Mouse (Mus musculus) adrenal gland, postnatal 0 days (tissue): ENCODE results near the gene Zfp672. TPM values are rescaled to one million over a fixed set of nuclear protein-coding genes. Genes with fewer than 3 reads are reported as not detected.

ENCODE experiments used
- polyA plus RNA-seq: library from polyadenylated mRNA; unstranded; fragments of >200 nt; fragmentation: Nextera tagmentation; extraction: Ambion mirVana; gene quantifications from 2 replicates; pipeline ENCODE4 v1.2.1, GENCODE M21; 2015

The Zfp672 gene
- polyA plus RNA-seq, result 56.5 and 56.9 TPM in 2 replicates

DNA sequence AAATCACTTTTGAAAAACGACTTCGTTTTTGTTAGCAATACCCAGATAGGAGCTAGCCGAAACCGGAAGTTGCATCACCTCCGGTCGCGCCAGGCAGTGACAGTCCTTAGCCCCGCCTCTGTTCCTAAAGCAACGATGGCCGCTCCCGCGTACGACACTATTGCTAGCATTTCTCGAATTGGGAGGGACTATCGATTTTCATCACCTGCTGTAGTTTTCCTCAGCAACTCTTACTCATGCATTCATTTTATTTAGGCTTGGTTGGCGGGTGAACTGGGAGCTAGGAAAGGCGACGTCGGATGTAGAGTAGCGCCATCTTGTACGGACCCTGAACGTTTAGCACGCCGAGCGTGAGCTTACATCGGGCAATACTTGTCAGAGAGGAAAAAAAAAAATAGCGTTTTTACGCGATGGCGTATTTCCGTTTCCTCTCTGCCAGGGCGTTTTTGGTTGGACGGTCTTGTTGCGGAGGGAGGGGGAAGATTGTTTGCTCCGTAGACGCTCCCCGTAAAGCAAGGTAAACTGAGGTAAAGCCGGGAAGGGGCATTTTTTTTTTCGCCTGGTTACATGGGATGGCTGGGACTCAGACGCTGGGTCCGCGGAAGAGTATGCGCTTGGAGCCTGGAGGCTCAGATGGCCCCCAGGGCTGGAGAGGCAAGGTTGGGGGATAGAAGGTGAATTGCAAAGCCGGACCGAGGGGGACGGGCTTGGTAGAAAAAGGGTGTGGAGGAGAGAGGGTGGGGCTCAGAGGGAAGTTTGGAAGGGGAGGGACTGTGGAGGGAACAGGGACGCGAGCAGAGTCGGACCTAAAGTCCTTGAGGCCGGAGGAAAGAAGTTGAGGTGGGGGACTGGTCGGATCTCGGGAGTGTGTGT, at the start of gene Zfp672, which contains the start of gene Sh3bp5l:
Gene Zfp672 (minus strand): TSS at position 64 of the 873 bp plus-strand sequence.
Gene Sh3bp5l (plus strand): TSS at position 449 of the 873 bp plus-strand sequence.

DNA sequence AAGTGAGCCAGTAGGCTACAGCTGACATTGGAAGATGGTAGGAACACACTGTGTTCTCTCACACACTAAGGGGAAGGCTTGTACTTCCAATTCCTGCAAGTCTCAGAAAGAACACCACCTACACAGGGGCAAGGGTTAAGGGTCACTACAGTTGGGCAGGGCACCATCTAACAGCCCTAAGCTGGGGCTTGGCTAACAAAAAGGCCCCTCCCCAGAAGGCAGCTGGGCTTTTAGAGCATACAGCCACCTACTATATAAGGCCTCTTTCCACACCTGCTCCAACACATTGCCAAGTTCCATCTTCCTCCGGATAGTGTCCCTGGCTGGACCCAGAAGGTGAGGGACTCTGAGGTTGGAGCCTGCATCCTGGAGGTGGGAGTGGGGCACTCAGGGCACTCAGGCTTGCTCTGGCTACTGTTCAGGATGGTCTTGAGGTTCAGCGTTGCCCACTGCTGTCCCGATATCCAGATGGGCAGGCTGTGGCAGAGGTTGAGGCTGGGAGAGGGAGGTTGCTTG, 48.7 kb upstream of the Zfp672 start, which contains the start of gene Lypd8:
Gene Lypd8 (plus strand): TSS at position 281 of the 516 bp plus-strand sequence.

DNA sequence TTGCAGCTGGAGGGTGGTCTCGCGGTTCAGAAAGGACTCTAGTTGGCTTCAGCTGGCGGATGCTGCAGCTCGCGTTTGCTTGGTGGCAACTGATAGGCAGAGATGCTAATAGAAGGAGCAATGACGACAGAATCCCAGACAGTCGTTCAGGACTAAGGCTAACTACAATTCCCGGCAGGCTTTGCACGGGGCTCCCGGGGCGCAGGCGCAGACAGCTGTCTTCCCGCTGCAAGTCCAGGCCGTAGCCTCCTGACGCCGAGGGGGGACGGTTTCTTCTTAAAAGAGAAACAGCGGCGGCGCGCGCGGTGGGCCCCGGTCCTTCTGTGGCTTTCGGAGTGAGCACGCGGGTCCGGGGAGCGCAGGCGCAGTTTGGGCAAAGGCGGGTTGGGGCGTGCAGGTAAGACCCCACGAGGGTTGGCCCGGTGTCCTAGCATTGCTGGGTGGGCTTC, 23.3 kb downstream of the Zfp672 start, which contains the start of gene Zfp692:
Gene Zfp692 (plus strand): TSS at position 210 of the 449 bp plus-strand sequence.

DNA sequence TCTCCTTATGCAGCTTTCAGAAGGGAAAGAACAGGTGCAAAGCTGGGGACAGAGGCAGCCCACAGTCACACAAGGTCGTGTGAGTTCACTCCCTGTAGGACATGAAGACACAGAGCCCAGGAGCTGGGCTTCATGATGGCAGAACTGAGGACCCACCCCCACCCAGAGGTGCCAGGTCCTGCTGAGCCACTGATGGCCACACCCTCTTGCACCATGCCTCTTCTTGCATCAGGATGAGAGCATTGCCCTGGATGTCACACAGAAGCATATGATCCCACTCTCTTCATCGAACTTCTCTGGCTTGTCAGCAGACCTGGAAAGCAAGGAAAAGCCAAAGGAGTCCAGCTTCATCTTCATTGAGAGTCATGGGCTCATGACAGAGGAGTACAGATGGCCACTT, 55.6 kb downstream of the Zfp672 start, which contains the start of gene 4930438A08Rik:
Gene 4930438A08Rik (plus strand): TSS at position 228 of the 400 bp plus-strand sequence.

Other genes starting within 250 kb of the Zfp672 start
- gene Gm12248, start 237.2 kb downstream of the Zfp672 start, polyA plus RNA-seq, result 0.17 and 1.3 TPM in 2 replicates
- gene Cnot8, start 226.2 kb downstream of the Zfp672 start, polyA plus RNA-seq, result 57.0 and 74.0 TPM in 2 replicates
- gene Gemin5, start 161.8 kb downstream of the Zfp672 start, polyA plus RNA-seq, result 4.0 and 6.8 TPM in 2 replicates
- gene Mrpl22, start 158.7 kb downstream of the Zfp672 start, polyA plus RNA-seq, result 189 and 196 TPM in 2 replicates
- 10.6 and 14.0 TPM in 2 replicates for gene Igtp, start 130.8 kb downstream of the Zfp672 start, polyA plus RNA-seq
- 7.7 and 8.3 TPM in 2 replicates for gene Irgm2, start 130.7 kb downstream of the Zfp672 start, polyA plus RNA-seq
- gene 4930438A08Rik, start 55.5 kb downstream of the Zfp672 start, polyA plus RNA-seq, result 0.14 and 0.50 TPM in 2 replicates
- 6.3 and 10.3 TPM in 2 replicates for gene Zfp692, start 23.3 kb downstream of the Zfp672 start, polyA plus RNA-seq
- gene Sh3bp5l, start 385 bp upstream of the Zfp672 start, polyA plus RNA-seq, result 28.2 and 38.7 TPM in 2 replicates
- 0.40 and 6.4 TPM in 2 replicates for gene Lypd8, start 48.7 kb upstream of the Zfp672 start, polyA plus RNA-seq
- gene 1810065E05Rik, start 90.8 kb upstream of the Zfp672 start, polyA plus RNA-seq, result not detected in 2 replicates
- gene Gm12253, start 102.2 kb upstream of the Zfp672 start, polyA plus RNA-seq, result not detected in 2 replicates
- gene Lypd9, start 122.6 kb upstream of the Zfp672 start, polyA plus RNA-seq, result not detected in 2 replicates
- gene Olfr30, start 131.9 kb upstream of the Zfp672 start, polyA plus RNA-seq, result not detected in 2 replicates
- not detected in 2 replicates for gene Olfr332, start 162.2 kb upstream of the Zfp672 start, polyA plus RNA-seq
- not detected in 2 replicates for gene Olfr331, start 172.2 kb upstream of the Zfp672 start, polyA plus RNA-seq
- gene Olfr330, start 204.5 kb upstream of the Zfp672 start, polyA plus RNA-seq, result 1.7 and 4.9 TPM in 2 replicates
- gene Olfr329-ps, start 216.1 kb upstream of the Zfp672 start, polyA plus RNA-seq, result 0.28 and 2.0 TPM in 2 replicates
- gene Olfr328, start 225.3 kb upstream of the Zfp672 start, polyA plus RNA-seq, result 0.24 and 0.77 TPM in 2 replicates
- gene Olfr224, start 240.2 kb upstream of the Zfp672 start, polyA plus RNA-seq, result 0.25 TPM in 1 of 2 replicates, not detected in the other
- gene Olfr325, start 247.4 kb upstream of the Zfp672 start, polyA plus RNA-seq, result 0.20 TPM in 1 of 2 replicates, not detected in the other